Mouse (Mus musculus) heart, adult 9 months (tissue): ENCODE results near the gene Mat2b.
"Not testable (repeated sequence)": the region's sequence is repeated elsewhere in the genome, so short reads cannot be mapped to it uniquely, and the experiment has no call there.

Experiments
- DNase-seq, 2 experiments: peaks; one replicate each; pipeline ENCODE4 v3.0.0; 2022; ENCODE audit warnings: low spot score in 2 of 2

The Mat2b gene

DNA sequence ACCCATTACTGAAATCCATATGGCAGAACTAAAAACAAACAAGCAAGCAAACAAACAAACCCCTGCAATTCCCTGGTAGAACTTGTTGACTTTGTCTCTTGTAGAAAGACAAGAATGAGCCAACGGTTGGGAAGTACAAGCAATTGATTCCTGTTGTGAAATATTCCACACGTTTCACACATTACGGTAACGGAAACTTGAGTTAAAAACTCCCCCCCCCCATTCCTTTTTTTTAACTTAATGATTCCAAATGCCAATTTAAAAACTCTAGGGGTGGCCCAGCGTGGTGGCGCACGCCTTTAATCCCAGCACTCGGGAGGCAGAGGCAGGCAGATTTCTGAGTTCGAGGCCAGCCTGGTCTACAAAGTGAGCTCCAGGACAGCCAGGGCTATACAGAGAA, at the start of gene Mat2b:
Gene Mat2b, minus strand, starts transcription at position 101 of the 400 bp plus-strand sequence.
- DNase-seq, result no peak

DNA sequence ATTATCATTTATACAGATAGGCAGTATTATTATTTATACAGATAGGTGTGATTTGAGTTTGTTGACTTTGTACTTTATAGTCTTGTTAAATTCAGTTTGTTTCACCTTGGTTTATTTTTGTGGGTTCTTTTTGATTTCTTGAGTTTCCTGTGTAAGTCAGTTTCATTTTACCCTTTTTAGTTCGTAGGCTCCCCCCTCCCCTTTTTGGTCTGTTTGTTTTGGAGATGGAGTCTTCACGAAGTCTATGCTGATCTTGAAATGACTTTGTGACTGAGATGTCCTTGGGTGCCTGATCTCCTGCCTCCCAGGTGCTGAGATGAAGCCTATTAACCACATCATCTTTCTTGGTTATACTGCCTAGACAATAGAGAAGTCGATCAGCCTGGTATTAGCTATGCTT, 49.3 kb upstream of the Mat2b start:
- no peak for DNase-seq

DNA sequence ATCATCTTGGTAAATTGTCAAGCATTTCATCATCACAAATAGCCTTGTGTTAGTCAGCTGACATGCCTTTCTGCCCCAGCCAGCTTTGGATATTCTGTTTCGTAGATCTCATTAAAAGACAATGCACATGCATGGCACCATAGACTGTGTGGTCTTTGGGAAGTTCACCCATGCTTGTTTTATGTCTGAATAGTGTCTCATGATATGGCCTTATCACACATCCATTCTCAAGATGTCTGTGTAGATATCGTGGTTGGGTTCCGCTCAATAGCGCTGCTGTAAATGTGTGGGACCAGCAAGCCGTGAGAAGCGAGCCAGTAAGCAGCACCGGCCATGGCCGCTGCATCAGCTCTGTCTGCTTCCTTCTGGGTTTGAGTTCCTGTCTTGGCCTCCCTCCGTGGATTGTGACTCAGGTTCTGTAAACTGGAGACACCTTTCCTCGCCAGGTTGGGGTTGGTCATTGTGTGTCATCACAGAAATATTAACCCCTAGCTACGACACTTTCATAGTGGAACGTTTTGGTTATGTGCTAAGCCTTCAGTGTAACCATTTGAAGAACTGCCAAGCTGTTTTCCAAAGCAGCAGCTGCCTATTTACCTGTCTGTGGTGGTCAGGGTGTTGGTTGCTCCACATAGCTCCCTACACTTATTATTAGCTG, 46.7 kb upstream of the Mat2b start:
- no peak for DNase-seq

DNA sequence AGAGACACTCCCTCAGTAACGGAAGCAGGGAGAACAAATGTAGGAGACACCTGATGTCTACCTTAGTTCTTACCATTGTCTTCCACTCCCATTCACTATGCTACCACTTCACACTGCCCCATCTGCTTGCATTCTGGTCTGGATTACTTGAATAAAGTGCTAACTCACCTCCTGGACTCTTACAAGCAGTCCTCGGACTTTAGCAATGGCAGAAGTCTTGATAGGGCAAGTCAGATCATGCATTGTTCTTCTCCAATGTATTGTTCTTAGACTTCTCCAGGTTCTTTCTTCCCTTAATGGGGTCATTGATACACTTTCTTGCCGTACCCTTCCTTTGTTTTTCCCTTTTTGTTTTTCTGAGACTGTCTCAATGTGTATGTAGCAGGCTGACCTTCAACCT, 42.4 kb upstream of the Mat2b start:
- DNase-seq, result no peak

DNA sequence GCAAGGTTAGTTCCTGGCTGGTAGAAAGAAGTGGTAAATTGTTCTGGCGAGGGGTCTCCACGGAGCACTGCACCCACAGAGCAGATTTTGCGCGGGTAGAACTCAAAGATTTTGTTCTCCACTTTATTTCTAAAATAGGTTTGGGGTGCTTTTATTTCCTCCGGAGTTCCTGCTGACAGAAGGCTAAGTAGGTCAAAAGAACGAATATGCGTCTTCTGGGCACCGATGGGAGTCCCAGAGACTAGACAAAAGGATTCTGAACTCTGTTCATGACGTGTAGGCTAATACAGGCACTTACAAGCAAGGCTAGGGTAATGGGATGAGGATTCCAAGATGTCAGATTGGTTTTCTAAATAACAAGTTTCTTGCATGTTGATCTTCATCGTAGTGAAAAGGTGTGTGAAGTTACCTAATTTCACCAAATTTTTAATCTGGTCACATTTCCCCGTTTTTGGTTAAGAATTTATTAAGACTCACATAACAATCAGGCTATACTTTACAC, 39.3 kb upstream of the Mat2b start:
- no peak for DNase-seq

DNA sequence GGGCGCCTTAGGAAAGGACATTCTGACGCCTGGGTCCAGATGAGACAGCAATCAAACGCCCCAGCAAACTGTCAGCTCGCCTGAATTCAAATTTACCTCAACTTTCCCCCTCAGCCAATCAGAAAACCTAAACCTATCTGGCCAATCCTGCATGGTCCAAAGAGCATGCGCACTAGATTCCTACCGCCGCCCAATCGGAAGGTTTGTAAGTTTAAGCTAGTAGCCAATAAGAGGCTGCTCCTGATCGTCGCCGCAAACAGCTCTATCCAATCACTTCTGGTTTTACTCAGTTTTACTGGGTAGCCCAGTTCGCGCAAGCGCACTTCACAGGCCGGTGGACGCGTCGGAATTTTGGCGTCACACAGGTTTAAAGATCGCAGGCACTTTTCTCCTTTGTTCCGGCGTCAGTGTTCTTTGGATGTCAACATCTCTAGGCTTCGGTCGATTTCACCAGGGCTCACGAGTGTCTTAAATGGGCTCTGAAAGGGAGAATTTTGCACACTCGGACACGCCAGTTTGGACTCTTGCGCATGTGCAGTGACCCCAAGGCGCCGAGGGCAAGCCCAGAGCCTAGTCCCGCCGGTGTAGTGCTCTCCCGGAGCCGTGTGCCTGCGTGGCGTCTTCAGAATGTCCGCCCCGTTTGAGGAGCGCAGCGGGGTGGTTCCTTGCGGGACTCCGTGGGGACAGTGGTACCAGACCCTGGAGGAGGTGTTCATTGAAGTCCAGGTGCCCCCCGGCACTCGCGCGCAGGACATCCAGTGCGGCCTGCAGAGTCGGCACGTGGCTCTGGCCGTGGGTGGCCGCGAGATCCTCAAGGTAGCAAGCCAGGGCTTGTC, 38.6 kb upstream of the Mat2b start, which contains the start of the genes Hmmr and Nudcd2:
Gene Hmmr, minus strand, starts transcription at position 84 of the 836 bp plus-strand sequence.
Gene Nudcd2, plus strand, starts transcription at position 329 of the 836 bp plus-strand sequence.
- peak; percentile 96 to 98 for DNase-seq

DNA sequence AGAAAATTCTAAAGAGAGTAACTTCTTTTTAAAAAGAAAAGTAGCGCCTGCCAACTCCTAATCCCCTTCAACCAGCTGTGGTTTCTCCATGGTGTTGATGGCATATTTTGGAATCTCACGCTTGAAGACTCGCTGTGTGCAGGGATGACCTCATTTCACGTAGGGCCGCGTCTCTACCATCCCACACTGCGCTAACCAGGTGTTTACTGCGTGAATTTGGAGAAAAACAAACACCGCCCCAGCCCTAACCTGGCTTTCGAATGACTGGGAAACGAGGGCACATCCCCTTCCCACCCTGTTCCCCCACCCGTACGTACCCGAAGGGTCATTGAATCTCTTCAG, 38.0 kb upstream of the Mat2b start:
- no peak for DNase-seq

DNA sequence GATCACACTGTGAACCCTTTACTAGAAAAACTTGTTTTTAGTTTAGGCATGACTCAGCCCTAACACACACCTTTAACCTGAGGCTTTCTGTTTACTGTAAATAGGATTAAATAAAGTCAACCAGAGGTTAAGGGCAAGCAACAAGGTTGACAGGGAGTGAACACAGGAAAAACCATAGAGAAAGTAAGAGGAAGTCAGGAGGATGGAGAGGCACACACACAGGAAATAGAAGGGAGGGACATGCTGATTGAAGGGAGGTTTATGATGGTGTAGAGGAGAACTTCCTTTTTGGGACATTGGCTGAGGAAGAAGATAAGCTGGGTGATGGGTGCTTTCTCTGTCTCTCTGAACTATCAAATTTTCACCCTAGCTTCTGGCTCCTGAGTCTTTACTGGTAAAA, 23.3 kb upstream of the Mat2b start:
- no peak for DNase-seq

DNA sequence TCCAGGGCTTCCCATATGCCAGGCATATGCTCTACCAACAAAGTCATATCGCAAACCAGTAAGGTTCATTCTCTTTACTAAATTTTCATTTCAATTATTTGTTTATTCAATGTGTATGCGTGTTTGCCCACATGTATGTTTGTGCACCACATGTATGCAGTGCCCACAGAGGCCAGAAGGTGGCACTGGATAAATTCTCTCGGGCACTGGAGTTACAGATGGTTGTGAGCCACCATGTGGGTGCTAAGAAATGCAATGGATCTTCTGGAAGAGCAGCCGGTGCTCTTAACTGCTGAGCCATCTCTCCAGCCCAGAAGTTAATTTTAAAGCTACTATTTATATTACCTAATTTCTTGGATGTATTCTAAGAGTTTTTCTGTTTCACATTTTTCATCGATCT, 20.5 kb upstream of the Mat2b start:
- DNase-seq, result no peak

DNA sequence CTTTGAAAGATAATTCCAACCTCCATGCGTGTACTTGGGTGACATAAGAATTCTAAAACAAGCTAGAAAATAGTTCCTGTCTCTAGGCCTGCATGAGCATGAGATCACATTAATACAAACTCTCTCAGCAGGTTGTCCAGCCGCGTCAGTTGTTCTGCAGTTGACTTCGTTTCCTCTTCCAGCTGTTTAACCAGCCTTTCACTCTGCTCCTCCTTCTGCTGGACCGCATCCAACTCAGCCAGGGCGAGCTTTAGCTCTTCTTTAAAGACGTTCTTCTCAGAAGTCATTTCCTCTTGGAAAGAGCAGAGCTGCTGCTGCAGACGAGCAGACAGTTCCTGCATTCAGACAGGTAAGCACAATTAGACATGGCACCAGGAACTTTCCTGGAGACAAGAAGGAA, 18.9 kb upstream of the Mat2b start:
- DNase-seq, result no peak

DNA sequence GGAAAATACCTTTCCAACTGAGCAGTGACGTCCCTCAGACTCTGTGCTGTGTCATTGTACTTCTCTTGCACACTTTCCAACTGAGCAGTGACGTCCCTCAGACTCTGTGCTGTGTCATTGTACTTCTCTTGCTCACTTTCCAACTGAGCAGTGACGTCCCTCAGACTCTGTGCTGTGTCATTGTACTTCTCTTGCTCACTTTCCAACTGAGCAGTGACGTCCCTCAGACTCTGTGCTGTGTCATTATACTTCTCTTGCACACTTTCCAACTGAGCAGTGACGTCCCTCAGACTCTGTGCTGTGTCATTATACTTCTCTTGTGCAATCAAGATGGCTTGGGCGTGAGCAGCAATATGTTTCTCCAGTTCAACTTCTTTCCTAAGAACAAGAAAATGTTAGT, 14.9 kb upstream of the Mat2b start:
- not testable (repeated sequence) for DNase-seq

DNA sequence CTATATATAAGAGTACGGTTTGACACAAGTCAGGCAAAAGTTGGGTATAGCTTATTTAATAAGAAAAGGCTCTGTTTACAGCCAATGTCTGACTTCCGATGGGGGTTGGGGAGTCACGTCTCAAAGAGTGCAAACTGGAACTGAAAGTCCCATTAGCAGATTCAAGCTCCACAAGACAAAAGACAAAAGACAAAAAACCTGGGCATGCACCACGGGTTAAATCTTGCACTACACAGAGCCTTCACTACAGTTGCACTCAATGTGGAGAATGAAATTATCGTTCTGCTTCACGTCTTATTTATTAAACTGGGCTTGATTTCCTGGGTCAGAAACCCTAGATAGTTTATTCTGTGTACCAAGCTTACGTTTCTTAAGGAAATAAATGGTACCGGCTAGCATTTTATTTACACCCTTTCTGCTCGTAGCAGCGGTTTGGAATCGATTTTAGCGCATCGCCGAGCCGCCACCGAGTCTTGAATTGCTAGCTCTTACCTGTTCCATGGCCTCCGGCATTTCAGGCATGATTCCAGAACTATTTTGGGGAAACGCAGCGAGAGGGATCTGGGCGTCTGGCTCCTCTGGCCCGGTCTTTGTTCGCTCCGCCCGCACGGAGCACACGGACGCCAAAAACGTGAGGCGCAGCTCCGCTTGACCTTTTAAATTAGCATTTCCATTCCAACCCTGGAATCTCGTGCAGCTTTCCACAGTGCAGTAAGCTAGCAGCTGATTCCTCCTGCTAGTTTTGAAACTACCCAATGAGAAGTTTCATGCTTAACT, 504 bp downstream of the Mat2b start:
- peak; percentile 77 to 79 for DNase-seq

DNA sequence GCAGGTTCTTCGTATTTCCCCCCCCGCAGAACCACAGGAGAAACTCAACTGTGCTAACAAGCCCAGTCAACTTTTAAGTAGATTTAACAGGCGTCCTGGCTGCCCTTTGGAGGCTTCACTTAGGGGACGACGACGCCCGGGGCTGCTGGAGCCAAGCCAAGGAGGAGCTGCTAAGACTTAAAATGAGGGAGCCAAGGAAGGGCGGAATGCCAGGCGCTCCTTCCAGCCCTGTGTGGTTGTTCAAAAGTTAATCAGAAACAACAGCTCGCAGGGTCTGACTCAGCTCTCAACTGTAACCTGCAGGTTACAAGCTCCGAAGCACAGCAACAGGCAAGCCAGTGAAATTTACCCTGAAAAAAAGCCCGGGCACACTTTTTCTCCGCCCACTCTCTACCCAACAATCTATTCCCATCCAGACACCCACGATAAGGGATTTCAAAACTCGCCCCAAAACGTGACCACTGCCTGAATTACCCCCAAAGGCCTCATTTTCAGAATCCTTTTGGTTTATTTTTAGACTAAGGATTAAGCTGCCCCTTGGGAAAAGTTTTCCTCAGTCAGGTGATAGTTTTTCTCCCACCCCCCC, 1.5 kb downstream of the Mat2b start:
- DNase-seq, result peak; percentile 47 to 52

DNA sequence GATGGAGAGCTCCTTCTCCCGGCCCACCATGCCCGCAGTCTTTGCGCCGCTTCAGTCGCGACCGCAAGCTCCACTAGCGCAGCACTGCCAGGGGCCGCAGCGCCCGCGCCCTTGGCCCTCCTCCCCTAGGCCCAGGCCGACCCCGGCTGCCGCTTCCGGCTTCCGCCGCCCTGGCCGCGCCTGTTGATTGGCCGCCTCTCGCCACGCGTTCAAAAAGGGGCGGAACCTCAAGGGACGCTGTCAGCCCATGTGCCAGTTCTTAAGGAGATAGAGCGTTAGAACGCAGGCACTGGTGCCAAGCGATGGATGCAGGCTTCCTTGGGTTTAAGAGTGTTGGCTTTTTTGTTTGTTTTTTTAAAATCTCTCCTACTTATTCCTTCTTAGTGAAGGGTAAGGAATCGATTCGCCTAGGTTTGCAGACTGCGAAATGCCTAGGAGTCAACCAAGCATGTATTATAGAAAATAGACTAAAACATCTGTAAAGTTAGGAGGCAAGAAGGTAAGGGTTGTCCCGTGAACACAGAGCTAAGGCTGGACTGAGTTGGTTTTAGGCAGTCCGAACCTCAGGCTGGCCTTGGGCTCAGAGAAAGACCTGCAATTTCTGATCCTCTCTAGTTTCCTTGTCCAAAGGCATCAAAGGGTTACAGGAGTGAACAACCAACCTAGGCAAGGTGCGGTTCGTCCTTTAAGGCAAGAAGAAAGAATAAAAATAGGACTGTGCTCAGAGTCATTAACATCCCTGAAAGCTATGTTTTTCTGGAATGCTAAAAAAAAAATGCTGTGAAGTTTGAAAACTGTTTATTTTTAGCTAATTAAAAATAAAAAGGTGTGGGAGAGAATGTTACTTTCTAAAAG, 2.3 kb downstream of the Mat2b start:
- peak; percentile 95 to 96 for DNase-seq

DNA sequence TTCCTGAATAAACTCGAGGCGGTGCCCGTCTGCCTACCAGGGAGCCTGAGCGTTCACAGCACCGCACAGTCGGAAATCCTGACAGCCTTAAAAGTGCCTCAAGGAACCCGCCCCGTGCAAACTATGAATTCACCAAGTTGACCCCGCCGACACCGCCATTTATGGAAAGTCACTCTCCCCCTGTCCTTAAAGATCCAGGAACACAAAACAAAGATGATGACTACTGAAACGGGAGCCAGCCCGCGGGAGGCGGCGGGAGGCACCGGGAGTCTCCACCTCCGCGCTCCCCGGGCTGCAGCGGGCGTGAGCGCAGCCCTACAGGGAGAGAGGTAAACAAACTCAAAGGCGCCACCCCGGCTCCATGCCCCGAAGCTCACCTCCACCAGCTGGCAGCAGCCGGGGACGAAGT, 2.9 kb downstream of the Mat2b start:
- no peak for DNase-seq

DNA sequence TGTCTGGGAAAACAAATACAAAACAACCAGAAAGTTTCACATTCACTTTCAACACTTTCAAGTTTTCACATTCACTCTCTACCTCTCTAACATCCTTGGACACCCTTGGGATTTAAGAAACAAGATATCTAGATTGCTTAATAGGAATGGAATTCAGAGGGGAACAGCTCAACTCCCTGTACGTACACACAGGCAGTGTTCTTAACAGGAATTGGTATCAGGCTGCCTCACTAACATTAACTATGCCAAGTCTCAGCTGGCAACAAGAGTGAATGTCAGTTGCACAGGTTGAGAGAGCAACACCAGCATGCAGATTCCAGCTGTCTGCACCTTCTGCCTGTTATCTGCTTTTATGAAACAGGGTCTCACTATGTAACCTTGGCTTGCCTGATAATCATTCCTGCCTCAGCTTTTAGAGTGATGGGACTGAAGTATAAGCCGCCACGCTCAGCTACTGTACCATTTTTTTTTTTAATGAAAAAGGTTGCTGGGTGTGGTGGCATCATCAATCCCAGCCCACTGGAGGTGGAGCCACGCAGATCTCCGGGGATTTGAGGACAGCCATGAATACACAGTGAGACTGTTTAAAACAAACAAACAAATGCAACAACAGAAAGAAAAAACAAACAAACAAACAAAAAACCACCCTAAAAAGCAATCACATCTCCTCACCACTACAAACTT, 4.4 kb downstream of the Mat2b start:
- peak in 1 of 2 experiments; percentile 28 for DNase-seq

DNA sequence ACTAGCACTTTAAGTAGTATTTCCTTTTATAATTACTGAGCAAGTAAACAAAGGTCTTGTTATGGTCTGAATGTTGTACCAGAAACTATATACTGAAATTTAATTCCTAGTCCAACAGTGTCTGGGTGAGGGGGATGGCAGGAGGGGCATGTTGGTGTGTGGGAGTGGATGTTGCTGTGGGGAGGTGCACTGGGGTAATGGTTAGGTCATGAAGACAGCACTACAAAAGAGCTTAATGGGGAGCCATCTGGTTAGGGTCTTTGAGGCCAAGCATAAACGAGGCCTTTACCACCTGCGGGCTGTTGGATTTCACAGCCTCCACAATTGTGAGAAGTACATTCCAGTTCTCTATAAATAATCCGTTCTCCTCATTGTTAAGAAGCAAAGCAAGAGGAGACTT, 11.7 kb downstream of the Mat2b start:
- DNase-seq, result no peak

DNA sequence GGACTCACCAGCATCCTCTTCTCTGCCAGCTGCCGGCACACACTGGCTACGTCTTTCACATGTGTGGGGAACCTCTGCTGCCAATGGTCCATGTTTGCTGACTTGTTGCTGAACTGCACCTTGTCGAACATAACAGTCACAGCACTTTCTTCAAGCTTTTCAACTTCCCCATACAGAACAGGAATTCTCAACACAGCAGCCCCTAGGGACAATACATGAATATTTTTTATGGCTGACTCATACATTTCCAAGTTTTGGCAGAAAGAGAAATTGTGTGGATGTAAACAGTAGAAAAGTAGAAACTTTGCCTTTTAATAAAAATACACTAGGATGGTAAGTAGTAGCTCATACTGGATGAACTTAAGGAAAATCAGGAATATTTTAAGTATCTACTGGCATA, 12.5 kb downstream of the Mat2b start:
- DNase-seq, result no peak

DNA sequence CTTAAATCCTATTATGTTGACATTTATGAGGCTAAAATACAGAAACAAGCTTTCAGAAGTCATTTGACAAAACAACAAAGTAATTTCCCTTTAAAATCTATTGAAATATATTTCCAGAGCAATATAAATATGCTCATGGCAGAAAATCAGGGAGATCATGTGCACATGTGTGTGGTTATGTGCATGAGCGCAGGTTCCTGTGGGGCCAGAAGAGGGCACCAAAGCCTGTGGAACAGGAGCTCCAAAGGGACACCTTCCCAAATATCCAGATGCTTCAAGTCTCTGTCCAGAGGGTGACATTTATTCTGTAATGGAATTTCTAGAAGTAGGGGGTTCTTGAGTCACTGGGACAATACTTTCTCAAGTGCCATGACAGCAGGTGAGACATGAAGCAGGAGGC, 17.8 kb downstream of the Mat2b start:
- no peak for DNase-seq

DNA sequence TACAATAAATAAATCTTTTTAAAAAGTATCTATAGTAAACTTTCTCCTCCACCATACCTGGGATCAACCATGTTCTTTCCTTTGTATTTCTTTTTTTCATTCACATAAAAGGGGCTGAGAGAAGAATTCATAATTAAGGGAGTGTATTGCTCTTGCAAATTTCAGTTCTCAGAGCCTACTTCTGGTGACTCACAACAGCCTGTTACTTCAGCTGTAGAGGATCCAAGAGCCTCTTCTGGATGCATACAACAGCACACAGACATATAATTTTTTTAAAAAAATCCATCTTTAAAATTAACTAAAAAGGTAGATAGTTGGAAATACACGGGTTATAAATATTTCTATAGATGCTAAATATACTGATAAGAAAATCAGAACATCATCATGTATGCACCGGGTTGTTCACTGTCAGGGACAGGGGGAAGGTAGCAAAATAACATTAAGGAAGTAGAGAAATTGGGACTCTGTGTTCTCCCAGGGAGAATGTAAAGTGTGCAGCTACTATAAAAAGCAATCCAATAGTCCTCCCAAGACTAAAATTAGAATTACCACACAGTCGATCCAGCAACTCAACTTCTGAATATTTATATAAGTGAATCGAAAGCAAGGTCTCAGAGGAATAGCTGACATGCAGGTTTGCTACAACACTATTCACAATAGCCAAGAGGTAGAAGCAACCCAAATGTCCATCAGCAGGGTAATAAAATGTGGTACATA, 19.8 kb downstream of the Mat2b start:
- no peak for DNase-seq
